Mouse (Mus musculus) ES-Bruce4 (cell line): ENCODE measurements around the gene Ulk4.

Source experiments
- CTCF ChIP-seq: IDR thresholded peaks from one replicate; pipeline ENCODE4 v1.8.1; 2011; ENCODE audit warnings: low read depth, low read length
- EP300 ChIP-seq: IDR thresholded peaks from 2 replicates; pipeline ENCODE4 v1.6.1; 2011; ENCODE audit warnings: low read depth, low read length; ENCODE audit not compliant: insufficient read depth
- POLR2A ChIP-seq: IDR thresholded peaks from one replicate; pipeline ENCODE4 v1.8.1; 2011; ENCODE audit warnings: low read length; ENCODE audit not compliant: insufficient read depth

DNA sequence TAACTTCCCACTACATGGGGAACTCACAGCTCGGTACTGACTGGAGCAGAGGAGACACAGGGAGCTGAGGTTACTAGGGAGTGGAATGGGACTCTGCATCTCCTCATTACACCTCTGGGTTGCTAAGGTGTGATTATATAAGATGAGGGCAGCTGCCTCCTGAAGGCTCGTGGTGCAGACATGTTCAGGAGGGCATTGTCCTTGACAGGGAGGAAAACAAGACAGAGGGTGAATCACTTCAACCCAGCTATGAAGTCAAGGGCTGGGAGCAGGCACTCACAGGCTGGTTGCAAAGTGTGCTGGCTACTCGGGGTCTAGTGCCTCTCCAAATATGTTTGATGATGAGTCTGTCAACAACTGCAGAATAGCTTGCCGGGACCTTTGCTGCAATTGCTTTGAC lies 290.0 kb downstream of the Ulk4 start:
- TF ChIP-seq CTCF (no peak), EP300 (no peak), POLR2A (no peak)
